Mouse (Mus musculus): ENCODE data around the gene E130116L18Rik.

- TF ChIP-seq GATA1 (IDR thresholded peaks at IDR 0.05; ENCODE audit: borderline replicate concordance, low read length), result no peak
- no peak for TF ChIP-seq FLI1 (IDR thresholded peaks at IDR 0.05; ENCODE audit: low read length)
Measured at GRCm38 (mm10) chr5:25222752-25223702, at the start of gene E130116L18Rik.

All from megakaryocyte, embryonic 14.5 days (primary cell).